Mouse (Mus musculus) myocyte (in vitro differentiated cells): ENCODE results near the gene Wdr45b. TPM values are rescaled to one million over a fixed set of nuclear protein-coding genes. Genes with fewer than 3 reads are reported as not detected.

ENCODE experiments used
- H3K27me3 ChIP-seq: one replicate; pipeline ENCODE4 v1.6.1; 2011; ENCODE audit not compliant: control insufficient read depth, insufficient read depth, insufficient read length
- H3K36me3 ChIP-seq: one replicate; pipeline ENCODE4 v1.6.1; 2011; ENCODE audit not compliant: control insufficient read depth, insufficient read depth
- H3K4me2 ChIP-seq: one replicate; pipeline ENCODE4 v1.6.1; 2011; ENCODE audit warnings: low read depth, control low read depth
- H3K4me3 ChIP-seq: one replicate; pipeline ENCODE4 v1.5.1; 2011; ENCODE audit warnings: mild to moderate bottlenecking, control low read depth, moderate library complexity
- H3K79me2 ChIP-seq: one replicate; pipeline ENCODE4 v1.6.1; 2011; ENCODE audit not compliant: control insufficient read depth, insufficient read depth
- H3ac ChIP-seq: one replicate; pipeline ENCODE4 v1.6.1; 2011; ENCODE audit not compliant: control insufficient read depth, insufficient read length
- CEBPB ChIP-seq: IDR thresholded peaks from 2 replicates; pipeline ENCODE4 v1.6.1; 2011; ENCODE audit warnings: mild to moderate bottlenecking, moderate library complexity; ENCODE audit not compliant: poor library complexity, insufficient read depth, severe bottlenecking
- E2F4 ChIP-seq: IDR thresholded peaks from one replicate; pipeline ENCODE4 v1.6.1; 2011; ENCODE audit warnings: mild to moderate bottlenecking, control low read depth, moderate library complexity; ENCODE audit not compliant: insufficient read depth
- MAX ChIP-seq: IDR thresholded peaks from one replicate; pipeline ENCODE4 v1.6.1; 2011; ENCODE audit warnings: low read depth, mild to moderate bottlenecking, control low read depth
- MYOD1 ChIP-seq, 3 experiments: IDR thresholded peaks; one replicate each; pipeline ENCODE4 v1.6.1; 2011; ENCODE audit warnings: control low read depth in 2 of 3, low read depth in 2 of 3, mild to moderate bottlenecking in 2 of 3, moderate library complexity in 1 of 3; ENCODE audit not compliant: insufficient read length in 2 of 3, control insufficient read depth in 1 of 3
- MYOG ChIP-seq, 3 experiments: IDR thresholded peaks; one replicate each; pipeline ENCODE4 v1.6.1; 2011; ENCODE audit warnings: control low read depth in 2 of 3, low read depth in 2 of 3, mild to moderate bottlenecking in 2 of 3; ENCODE audit not compliant: insufficient read length in 2 of 3, control insufficient read depth in 1 of 3, insufficient read depth in 1 of 3
- POLR2A ChIP-seq: IDR thresholded peaks from one replicate; pipeline ENCODE4 v1.6.1; 2011; ENCODE audit warnings: low read depth, mild to moderate bottlenecking, control low read depth, moderate library complexity; ENCODE audit not compliant: insufficient read length
- POLR2AphosphoS2 ChIP-seq: IDR thresholded peaks from one replicate; pipeline ENCODE4 v1.6.1; 2011; ENCODE audit warnings: low read depth, control low read depth; ENCODE audit not compliant: insufficient read length
- REST ChIP-seq: IDR thresholded peaks from one replicate; pipeline ENCODE4 v1.6.1; 2011; ENCODE audit warnings: mild to moderate bottlenecking, control low read depth, moderate library complexity; ENCODE audit not compliant: insufficient read depth, insufficient read length
- SRF ChIP-seq: IDR thresholded peaks from one replicate; pipeline ENCODE4 v1.6.1; 2011; ENCODE audit warnings: low read depth; ENCODE audit not compliant: control insufficient read depth, insufficient read length
- TCF12 ChIP-seq: IDR thresholded peaks from one replicate; pipeline ENCODE4 v1.6.1; 2011; ENCODE audit warnings: mild to moderate bottlenecking, control low read depth; ENCODE audit not compliant: poor library complexity, insufficient read depth, severe bottlenecking
- TCF3 ChIP-seq: IDR thresholded peaks from one replicate; pipeline ENCODE4 v1.6.1; 2011; ENCODE audit warnings: low read depth, control low read depth; ENCODE audit not compliant: insufficient read length
- USF1 ChIP-seq: IDR thresholded peaks from one replicate; pipeline ENCODE4 v1.6.1; 2011; ENCODE audit warnings: low read depth, mild to moderate bottlenecking, control low read depth, moderate library complexity
- polyA plus RNA-seq: library from polyadenylated mRNA; unstranded; fragments of >200 nt; fragmentation: generic; extraction: Trizol; gene quantifications from one replicate; pipeline ENCODE4 v1.2.1, GENCODE M21; 2012; ENCODE audit warnings: missing spikeins

Gene Wdr45b
- polyA plus RNA-seq, 1 experiment: 66.4 TPM

DNA sequence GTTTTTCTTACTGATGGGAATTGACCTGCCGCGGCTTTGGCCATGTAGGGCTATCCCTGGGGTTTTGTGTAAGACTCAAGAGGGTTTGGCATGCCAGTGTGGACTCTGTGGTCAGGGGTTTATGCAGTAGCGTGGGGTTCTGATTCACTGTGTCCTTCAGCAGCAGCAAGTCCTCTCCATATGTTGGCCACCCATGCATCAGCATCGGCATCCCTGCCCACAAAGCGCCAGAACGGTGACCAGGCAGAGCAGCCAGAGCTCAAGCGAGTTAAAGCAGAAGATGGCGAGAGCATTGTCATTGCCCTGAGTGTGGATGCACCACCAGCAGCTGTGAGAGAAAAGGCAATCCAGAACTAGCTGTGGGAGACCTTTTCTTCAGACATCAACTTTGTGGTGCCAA, 47.6 kb downstream of the Wdr45b start:
- H3K27me3 ChIP-seq: no peaks in the 10 kb centered on the region
- no peak overlapping the region for H3K4me2 ChIP-seq
- peaks cover 58% of the 10 kb centered on the region for H3K36me3 ChIP-seq
- H3K79me2 ChIP-seq: no peaks in the 10 kb centered on the region
- TF ChIP-seq REST (no peak), MYOG (IDR thresholded peaks at IDR 0.05; ENCODE audit: control insufficient read depth in 1 of 3, insufficient read depth in 1 of 3, insufficient read length in 2 of 3, low read depth in 2 of 3) (no peak), TCF3 (no peak), POLR2AphosphoS2 (no peak), E2F4 (no peak), USF1 (no peak), POLR2A (no peak), TCF12 (no peak), SRF (no peak), MAX (no peak), MYOD1 (IDR thresholded peaks at IDR 0.05; ENCODE audit: control insufficient read depth in 1 of 3, insufficient read length in 2 of 3, low read depth in 2 of 3) (no peak), CEBPB (no peak)
- no peak overlapping the region for H3ac ChIP-seq
- H3K4me3 ChIP-seq: no peak overlapping the region

DNA sequence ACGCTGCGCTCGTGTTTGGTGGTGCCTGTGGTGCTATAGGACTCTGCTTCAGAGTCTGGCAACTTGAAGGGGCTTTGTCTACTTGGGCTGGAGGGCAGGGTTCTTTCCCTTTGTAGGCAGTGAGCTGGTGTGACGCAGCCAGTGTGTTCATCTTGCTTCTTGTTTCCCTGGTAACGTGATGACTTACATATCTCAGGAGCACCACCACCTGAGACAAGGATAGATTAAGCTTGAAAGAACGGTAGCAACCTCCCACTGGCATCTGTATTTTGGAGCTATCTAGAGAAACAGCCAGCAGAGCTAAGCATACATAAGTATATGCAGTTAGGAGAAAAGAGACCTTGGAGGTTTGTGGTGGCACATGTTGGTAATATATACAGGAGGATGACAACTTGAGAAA, 48.9 kb downstream of the Wdr45b start:
- Histone ChIP-seq H3K4me3 (no peak overlapping the region), H3ac (no peak overlapping the region), H3K4me2 (no peak overlapping the region), H3K27me3 (no peaks in the 10 kb centered on the region), H3K36me3 (peaks cover 63% of the 10 kb centered on the region), H3K79me2 (no peaks in the 10 kb centered on the region)
- no peak for TF ChIP-seq MYOD1 (IDR thresholded peaks at IDR 0.05; ENCODE audit: control insufficient read depth in 1 of 3, insufficient read length in 2 of 3, low read depth in 2 of 3)
- TF ChIP-seq E2F4: no peak
- TF ChIP-seq MAX: no peak
- TF ChIP-seq POLR2A: no peak
- TF ChIP-seq USF1: no peak
- no peak for TF ChIP-seq MYOG (IDR thresholded peaks at IDR 0.05; ENCODE audit: control insufficient read depth in 1 of 3, insufficient read depth in 1 of 3, insufficient read length in 2 of 3, low read depth in 2 of 3)
- TF ChIP-seq REST: no peak
- TF ChIP-seq CEBPB: no peak
- no peak for TF ChIP-seq TCF3
- TF ChIP-seq TCF12: no peak
- no peak for TF ChIP-seq SRF
- no peak for TF ChIP-seq POLR2AphosphoS2

DNA sequence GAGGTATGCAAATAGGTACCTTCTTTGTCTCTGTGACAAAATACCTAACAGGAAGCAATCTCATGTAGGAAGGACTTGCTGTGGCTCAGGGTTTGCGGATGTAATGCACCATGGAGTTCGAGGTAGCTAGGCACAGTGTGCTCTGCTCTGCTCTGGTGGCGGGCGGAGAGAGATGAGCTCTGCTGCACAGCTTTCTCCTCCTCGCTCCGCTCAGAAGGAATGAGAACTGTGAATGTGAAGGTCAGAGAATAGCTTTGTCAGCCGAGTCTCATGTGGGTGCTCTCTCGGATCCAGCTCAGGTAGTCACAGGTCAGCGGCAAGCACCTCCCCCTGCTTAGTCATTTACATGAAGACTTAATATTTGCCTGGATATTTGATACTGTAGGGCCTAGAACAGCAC, 54.0 kb downstream of the Wdr45b start:
- TF ChIP-seq CEBPB (no peak), TCF3 (no peak)
- no peak overlapping the region for H3ac ChIP-seq
- H3K79me2 ChIP-seq: peaks cover 9% of the 10 kb centered on the region
- H3K4me2 ChIP-seq: no peak overlapping the region
- H3K36me3 ChIP-seq: peaks cover 65% of the 10 kb centered on the region
- H3K4me3 ChIP-seq: no peak overlapping the region
- no peaks in the 10 kb centered on the region for H3K27me3 ChIP-seq

DNA sequence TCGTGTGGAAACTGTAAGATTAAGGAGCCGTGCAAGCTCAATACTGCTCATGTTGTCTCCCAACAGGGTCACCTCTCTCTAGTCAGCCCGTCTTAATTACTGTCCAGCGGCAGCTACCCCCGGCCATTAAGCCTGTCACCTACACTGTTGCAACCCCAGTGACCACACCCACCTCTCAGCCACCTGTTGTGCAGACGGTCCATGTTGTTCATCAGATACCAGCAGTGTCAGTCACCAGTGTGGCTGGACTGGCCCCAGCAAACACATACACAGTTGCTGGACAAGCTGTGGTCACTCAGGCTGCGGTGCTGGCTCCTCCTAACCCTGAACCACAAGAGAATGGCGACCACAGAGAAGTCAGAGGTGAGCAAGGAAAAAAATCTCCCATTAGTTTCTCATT, 55.8 kb downstream of the Wdr45b start:
- no peak overlapping the region for H3K4me2 ChIP-seq
- TF ChIP-seq MYOD1 (IDR thresholded peaks at IDR 0.05; ENCODE audit: control insufficient read depth in 1 of 3, insufficient read length in 2 of 3, low read depth in 2 of 3): peak; percentile 29 to 96 (median 89)
- TF ChIP-seq TCF3: peak; percentile 66
- TF ChIP-seq MYOG (IDR thresholded peaks at IDR 0.05; ENCODE audit: control insufficient read depth in 1 of 3, insufficient read depth in 1 of 3, insufficient read length in 2 of 3, low read depth in 2 of 3): peak; percentile 68 to 94 (median 83)
- TF ChIP-seq REST: no peak
- no peak for TF ChIP-seq SRF
- no peak for TF ChIP-seq E2F4
- no peak for TF ChIP-seq MAX
- no peak for TF ChIP-seq TCF12
- no peak for TF ChIP-seq POLR2A
- TF ChIP-seq USF1: no peak
- TF ChIP-seq CEBPB: no peak
- TF ChIP-seq POLR2AphosphoS2: no peak
- H3ac ChIP-seq: no peak overlapping the region
- H3K4me3 ChIP-seq: no peak overlapping the region
- peaks cover 68% of the 10 kb centered on the region for H3K36me3 ChIP-seq
- no peaks in the 10 kb centered on the region for H3K27me3 ChIP-seq
- peaks cover 20% of the 10 kb centered on the region for H3K79me2 ChIP-seq

DNA sequence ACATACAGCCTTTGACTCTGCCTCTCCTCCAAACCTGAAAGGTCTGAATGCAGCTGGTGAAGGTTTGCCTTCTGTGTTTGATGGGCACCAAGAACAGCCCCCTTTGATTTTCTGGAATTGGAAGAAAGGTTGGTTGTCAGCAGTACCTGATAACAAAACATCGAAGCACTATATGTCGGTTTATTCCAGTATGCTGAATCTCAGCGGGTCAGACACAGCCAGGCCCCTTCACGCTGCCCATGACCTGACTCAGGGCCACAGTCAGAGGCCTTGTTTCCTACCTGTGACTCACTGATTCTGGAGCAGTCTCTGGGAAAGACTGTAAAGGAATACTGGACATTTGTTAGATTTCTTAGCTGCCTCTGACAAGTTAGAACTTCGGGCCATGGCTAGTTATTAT, 59.5 kb downstream of the Wdr45b start:
- Histone ChIP-seq H3K79me2 (peaks cover 25% of the 10 kb centered on the region), H3ac (no peak overlapping the region), H3K4me2 (no peak overlapping the region), H3K36me3 (peaks cover 64% of the 10 kb centered on the region), H3K27me3 (no peaks in the 10 kb centered on the region), H3K4me3 (no peak overlapping the region)
- TF ChIP-seq USF1 (no peak), REST (no peak), E2F4 (no peak), CEBPB (no peak), TCF12 (no peak), SRF (no peak)
